Mouse (Mus musculus) ovary, postnatal 14 days (tissue): ENCODE measurements at regions not wholly inside any gene's neighbourhood (a gene's known extent, or its start where the extent isn't known, plus 50 kb on each side); places are given as distances from the start of the nearest gene placed in this dataset.

Source experiments
- DNase-seq: peaks from one replicate; pipeline ENCODE4 v3.0.0; 2022; ENCODE audit warnings: low spot score

GRCm38 (mm10) chr6:147686927-147687326, 211.3 kb downstream of the Ccdc91 start:
- DNase-seq, result no peak

GRCm38 (mm10) chr6:147698255-147698654, 222.6 kb downstream of the Ccdc91 start:
- no peak for DNase-seq

- no peak for DNase-seq
Measured at GRCm38 (mm10) chr6:147699449-147699848, 223.8 kb downstream of the Ccdc91 start.

- no peak for DNase-seq
Measured at GRCm38 (mm10) chr6:147700629-147701028, 225.0 kb downstream of the Ccdc91 start.

GRCm38 (mm10) chr6:147701956-147702355, 226.3 kb downstream of the Ccdc91 start:
- no peak for DNase-seq

GRCm38 (mm10) chr6:147704297-147704696, 228.7 kb downstream of the Ccdc91 start:
- no peak for DNase-seq

- DNase-seq, result no peak
Measured at GRCm38 (mm10) chr6:147705936-147706335, 230.3 kb downstream of the Ccdc91 start.

GRCm38 (mm10) chr6:147706741-147707140, 231.1 kb downstream of the Ccdc91 start:
- DNase-seq, result no peak

GRCm38 (mm10) chr6:147718052-147718712, 242.6 kb downstream of the Ccdc91 start:
- DNase-seq, result no peak

GRCm38 (mm10) chr6:147718713-147719490, 243.3 kb downstream of the Ccdc91 start:
- DNase-seq, result no peak

- DNase-seq, result no peak
Measured at GRCm38 (mm10) chr6:147719539-147719938, 243.9 kb downstream of the Ccdc91 start.

GRCm38 (mm10) chr6:147723336-147723735, 247.7 kb downstream of the Ccdc91 start:
- no peak for DNase-seq

GRCm38 (mm10) chr6:147726987-147727386, 251.4 kb downstream of the Ccdc91 start:
- no peak for DNase-seq

GRCm38 (mm10) chr6:147727644-147728533, 252.3 kb downstream of the Ccdc91 start:
- DNase-seq, result no peak

- DNase-seq, result no peak
Measured at GRCm38 (mm10) chr6:147729721-147730120, 254.1 kb downstream of the Ccdc91 start.

- no peak for DNase-seq
Measured at GRCm38 (mm10) chr6:147738621-147739325, 263.1 kb downstream of the Ccdc91 start.

GRCm38 (mm10) chr6:147741446-147741845, 265.8 kb downstream of the Ccdc91 start:
- no peak for DNase-seq

GRCm38 (mm10) chr6:147744081-147744480, 268.5 kb downstream of the Ccdc91 start:
- DNase-seq, result no peak

GRCm38 (mm10) chr6:147745690-147746089, 270.1 kb downstream of the Ccdc91 start:
- DNase-seq, result no peak

- no peak for DNase-seq
Measured at GRCm38 (mm10) chr6:147747945-147748344, 272.3 kb downstream of the Ccdc91 start.

GRCm38 (mm10) chr6:147752301-147752700, 276.7 kb downstream of the Ccdc91 start:
- no peak for DNase-seq

- DNase-seq, result no peak
Measured at GRCm38 (mm10) chr6:147753828-147754227, 278.2 kb downstream of the Ccdc91 start.
